Mouse (Mus musculus) NIH3T3 (cell line): ENCODE measurements around the gene Slc6a12.

Experiments
- DNase-seq: peaks from one replicate; pipeline ENCODE4 v3.0.0-alpha.2; 2012; ENCODE audit warnings: low read depth

Slc6a12 gene

DNA sequence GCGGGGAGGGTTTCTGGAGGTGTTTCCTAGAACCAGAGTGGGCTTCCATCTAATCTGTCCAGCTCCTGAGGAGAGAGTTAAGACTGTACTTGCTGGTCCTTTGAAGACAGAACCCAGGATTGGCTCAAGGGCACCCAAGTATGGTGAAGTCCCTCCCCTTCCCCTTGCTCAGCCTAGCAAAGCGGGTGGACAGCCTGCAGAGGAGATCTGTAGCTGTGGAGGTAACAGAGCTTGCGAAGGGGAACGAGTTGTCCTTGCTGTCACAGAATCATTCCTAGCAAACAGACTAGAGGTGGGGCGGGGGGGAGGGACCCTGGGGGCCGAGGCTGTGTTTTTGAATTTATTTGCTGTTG is 871 bp downstream of the Slc6a12 start:
- DNase-seq = no peak

DNA sequence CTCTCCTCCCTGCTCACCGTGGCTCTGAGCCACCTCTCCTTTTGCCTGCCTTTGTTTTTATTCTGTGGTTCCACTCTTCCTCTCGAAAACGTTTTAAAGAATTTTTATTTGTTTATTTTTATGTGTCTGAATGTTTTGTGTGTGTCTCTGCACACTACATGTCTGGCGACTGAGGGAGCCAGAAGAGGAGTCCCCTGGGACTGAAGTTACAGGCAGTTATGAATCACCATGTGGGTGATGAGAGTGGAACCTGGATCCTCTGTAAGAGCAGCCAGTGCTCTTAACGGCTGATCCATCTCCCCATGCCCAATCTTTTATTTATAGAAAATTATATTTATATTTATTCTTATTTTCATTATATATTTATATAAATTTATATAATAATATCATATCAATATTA is 1.5 kb downstream of the Slc6a12 start:
- peak; percentile 12 for DNase-seq

DNA sequence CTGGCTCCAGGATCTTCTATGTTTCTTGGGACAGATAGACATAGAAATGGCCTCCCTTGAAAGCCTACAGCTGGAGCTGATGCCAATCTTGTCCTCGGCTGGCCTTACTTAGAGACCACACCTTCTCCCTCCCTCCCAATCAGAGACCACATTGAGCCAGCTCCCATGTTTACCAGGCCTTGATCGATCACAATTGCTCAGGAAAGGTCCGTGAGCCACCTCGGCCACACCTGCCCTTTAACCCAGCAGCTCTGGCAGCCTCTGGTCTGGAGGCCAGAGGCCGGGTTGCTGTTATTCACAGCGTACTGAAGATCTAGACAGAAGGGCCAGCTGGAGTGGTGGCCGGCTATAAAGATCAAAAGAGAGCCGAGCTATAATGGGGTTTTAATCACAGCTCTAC is 3.6 kb downstream of the Slc6a12 start:
- no peak for DNase-seq

DNA sequence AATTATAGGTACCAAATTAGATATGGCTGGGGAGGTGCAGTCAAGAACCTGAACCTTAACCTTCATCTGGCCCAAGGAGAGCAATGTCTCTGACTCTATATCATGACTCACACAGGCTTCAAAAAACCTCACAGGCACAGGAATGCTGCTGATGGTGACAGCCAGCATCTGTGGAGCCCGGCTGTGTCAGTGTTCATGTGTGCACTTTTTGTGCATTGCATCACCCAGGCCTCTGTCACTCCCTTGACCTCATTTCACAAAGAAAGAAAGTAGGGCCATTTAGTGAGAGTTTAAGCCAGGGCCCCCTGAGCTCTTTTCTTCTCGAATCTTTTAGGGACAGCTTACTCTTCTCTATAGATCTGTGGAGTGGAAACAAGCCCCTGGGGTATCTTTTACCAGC is 9.4 kb downstream of the Slc6a12 start:
- DNase-seq = no peak

DNA sequence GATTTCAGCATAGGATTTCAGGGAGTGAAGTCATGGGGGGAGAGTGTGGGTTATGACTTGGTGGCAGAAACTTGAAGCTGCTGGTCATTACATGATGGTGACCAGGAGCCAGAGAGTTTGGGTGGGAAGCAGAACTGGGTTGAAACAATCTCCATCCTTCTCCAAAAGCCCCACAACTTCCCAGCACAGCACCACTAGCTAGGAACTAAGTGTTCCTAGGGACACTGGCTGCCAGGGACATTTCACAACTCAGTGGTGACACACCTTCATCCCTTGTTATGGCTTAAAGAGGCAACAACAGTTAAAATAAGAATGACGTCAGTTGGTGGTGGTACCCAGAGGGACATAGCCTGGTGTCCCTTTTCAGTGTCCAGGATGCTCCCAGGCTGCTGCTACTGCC is 13.2 kb downstream of the Slc6a12 start:
- DNase-seq = no peak

DNA sequence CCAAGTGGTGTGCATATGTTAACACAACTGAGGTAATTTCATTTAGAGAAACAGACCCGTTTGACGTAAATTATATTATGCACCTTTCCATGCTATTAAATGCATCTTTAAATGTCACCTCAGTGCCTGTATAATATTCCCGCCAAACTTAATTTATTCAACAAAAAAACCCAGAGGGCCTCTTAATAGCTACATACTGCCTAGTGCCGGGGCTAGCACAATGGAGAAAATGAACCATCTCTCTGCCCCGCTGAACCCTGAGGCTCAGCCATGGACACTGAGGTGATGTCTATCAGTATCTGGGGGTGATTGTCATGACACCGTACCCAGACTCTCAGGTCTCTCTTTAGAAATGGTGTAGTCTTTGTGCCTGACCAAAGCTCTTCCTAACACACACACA is 14.4 kb downstream of the Slc6a12 start:
- no peak for DNase-seq

DNA sequence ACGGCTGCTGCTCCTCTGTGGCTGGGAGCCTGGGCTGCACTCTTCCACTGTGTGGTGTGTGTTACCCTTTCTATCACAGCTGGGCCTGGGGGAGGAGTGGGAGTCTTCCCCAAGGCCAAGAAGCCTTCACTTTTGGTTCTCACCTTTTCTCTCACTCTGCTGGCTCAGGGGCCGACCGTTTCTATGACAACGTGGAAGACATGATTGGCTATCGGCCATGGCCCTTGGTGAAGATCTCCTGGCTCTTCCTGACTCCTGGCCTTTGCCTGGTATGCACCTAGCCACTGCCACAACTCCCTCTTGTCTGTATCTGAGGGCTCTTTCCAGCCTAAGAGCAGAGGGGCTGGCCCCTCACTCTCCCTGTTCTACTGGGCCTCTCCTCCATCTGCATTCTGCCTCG is 20.2 kb downstream of the Slc6a12 start:
- DNase-seq = no peak

DNA sequence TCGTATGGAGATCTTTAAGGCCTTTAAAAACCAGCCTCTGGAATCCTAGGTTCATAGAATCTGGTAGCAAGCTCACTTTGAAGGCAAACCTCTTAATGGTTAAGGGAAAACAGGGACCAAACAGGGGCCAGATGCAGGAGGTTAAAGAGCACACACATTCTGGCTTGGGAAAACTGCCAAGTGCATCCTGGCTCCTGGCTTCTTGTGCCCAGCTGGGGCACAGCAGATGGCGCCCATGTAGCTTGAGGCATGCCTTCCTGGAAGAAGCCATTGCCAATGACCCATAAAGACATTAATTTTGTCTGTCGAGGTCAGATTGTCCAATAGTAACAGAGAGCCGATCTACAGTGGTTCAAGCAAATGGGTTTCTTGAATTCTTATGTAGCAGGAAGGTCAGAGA is 21.1 kb downstream of the Slc6a12 start:
- DNase-seq = no peak

DNA sequence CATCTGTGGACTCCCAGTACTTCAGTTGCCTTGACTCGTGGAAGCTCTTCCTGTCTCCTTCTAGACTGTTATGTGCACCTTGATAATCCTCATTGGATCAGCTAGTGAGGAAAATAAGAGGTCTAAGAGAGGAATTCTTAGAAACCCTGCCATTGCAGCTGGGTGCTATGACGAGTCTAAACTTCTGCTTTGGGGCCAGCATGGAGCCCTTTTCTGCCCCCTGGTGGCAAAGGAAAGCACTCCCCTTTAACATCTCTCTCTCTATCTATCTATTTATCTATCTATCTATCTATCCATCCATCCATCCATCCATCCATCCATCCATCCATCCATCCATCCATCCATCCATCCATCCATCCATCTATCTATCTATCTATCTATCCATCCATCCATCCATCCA is 23.7 kb downstream of the Slc6a12 start:
- DNase-seq = peak; percentile 72

DNA sequence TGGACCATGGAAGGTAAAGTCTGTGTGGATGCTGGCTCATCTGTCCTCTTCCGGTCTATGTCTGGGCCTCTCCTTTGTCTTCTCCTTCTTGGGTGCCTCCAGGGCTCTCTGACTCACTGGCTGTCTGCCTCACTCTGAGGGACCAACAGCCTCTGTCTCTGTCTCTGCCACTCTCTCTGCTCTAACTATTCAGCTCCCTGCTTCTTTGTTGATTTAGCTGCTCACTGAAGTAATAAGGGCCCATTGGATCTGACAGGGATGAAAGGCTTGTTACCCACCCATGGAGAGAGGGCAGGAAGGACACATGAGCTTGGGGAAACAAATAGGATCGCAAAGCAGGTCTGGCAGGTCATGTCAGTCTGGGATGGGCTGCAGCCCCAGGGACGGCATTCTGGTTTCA is 24.2 kb downstream of the Slc6a12 start:
- DNase-seq = no peak

DNA sequence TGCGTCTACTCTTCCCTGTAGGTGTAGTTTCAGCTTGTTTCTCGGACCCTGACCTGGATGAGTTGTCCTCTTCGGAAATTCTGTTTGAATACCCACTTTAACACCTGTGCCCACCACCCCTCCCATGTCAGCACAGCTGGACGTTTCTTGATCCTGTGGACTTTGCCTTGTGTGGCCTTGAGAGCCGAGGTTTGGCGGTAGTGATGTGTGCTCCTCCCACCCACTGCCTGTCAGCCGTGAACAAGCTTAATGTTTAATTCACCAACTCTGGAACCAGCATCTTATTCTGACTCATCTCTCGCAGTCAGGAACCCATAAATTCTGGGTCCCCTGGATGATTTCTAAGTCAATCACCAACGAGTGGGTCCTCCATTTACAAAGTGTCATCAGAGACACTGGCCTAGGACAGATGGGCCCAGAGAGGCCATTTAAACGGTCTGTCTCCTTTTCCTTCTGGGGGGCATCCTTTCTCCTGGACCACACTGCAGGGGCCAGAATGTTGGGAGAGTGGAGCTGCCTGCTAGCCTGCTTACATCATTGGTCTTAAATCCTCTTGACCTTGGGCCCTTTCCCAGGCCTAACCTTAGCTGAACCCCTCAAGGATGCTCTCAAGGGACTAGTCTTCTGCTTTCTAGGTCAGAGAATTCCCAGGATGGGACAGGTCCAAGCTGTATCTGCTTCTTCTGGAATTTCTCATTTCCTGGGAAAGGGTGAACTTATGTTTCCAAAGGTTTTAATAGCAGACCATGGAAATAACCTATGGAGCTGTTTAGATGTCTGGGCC is 28.5 kb downstream of the Slc6a12 start:
- no peak for DNase-seq

DNA sequence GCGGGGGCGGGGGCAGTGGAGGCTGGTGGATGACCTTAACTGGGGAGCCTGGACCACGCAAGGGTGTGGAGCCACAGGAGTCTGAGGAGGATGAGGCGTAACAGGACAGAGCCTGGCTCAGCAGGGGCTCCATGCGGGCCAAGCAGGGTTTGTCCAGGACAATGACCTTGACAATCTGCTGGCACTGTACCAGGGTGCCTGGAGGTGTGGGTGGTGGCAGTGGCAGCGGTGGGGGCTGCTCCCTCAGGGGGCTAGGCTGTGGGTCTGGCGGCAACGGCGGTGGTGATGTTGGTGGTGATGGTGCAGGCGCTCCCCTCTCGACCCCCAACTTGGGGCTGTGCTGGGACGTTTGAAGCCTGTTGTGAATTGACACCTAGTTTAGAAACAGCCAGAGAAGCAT is 33.3 kb downstream of the Slc6a12 start:
- DNase-seq = no peak

DNA sequence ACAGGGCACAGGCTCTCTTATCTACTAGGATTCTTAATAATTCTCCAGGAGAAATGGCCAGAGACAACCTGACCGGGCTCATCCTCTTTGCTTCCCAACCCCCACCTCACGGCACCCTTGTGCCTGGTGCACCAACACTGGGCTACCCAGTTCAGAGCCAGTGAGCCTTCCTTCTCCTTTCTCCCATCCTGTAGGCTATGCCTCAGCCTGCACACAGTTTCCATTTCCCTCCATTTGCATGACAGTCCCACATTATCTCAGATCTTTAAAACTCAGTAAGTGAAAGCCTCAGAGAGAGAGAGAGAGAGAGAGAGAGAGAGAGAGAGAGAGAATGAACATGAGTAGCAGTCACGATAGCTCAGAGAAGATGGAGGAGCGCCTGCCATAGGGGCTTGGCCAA is 35.4 kb downstream of the Slc6a12 start:
- no peak for DNase-seq

DNA sequence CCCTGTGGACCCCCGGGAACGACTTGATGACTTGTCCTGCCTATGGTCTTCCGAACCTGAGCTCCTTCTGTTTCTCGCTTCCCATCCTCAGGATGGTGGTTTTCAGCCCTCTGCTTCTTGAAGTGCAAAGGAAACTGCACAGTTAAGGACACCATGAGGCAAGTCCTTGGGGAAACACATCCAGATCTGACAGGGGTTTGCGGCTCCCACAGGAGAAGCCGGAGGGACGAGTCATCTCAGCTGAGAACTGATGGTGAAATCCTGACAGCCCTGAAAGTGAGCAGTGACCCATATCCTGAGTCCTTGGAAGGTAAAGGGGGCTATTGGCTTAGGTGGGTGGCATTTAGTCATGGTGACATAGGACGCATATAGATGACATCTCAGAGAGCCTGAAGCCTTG is 37.7 kb downstream of the Slc6a12 start:
- no peak for DNase-seq

DNA sequence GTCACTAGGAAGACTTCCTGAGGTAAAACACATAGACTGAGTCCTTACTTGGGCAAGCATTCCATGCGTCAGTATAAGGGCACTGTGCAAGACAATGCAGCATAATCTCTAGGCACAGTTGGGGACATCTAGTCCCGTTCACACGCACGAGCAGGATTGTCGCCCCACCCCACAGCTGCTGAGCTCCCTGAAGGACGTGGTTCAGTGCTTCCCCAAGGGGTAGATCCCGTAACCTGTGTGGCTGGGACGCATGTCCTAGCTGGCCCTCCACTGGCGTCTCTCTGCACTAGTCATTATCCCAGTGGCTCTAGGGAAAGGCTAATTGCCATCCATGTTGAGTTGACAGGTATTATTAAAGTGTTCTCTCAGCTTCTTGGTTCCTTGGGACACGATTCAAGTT is 39.2 kb downstream of the Slc6a12 start:
- no peak for DNase-seq

DNA sequence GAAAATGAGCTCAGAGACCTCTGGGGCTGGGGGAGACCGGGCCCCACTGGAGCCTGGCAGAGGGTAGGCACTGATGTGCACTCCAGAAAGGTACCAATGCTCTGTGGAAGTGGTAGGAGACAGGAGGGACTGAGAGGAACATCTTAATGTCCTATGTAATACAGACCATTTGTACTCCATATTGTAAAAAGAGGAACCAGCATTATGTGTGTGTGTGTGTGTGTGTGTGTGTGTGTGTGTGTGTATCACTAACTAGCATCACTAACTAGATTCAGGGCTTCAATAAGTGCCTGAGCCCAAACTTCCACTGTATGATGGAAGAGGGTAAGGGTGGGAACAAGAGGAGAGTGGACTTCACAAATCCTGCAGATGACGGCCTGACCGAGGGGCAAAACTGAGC is 42.5 kb downstream of the Slc6a12 start:
- no peak for DNase-seq

DNA sequence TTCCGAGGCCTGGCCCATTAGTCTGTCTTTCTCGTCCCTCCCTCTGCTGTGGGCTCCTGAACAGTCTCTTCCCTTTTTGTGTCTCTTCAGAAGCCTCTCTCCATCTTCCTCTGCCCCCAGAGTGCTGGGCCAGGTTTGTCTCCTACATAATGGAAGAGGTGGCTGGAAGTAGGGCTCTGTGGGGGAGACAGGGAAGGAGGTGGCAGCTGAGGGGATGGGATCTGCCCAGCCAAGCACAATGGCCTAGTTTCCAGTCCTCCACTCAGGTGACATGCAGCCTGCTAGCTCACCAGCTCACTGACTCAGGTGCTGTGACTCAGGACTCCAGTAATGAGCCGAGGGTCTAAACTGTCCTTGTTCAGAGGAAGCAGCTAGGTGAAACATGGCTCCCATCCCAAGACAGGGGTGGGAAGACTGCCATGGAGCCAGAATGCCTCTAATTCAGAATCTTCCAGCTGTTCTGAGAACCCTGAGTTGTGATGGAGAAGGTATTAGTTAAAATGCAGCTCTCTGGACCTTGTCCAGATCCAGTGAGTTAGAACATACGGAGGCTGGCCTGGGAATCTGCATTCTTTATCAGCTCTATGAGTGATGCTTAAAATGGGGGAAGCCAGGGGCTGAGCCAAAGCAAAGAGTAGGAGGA is 49.9 kb downstream of the Slc6a12 start:
- no peak for DNase-seq

DNA sequence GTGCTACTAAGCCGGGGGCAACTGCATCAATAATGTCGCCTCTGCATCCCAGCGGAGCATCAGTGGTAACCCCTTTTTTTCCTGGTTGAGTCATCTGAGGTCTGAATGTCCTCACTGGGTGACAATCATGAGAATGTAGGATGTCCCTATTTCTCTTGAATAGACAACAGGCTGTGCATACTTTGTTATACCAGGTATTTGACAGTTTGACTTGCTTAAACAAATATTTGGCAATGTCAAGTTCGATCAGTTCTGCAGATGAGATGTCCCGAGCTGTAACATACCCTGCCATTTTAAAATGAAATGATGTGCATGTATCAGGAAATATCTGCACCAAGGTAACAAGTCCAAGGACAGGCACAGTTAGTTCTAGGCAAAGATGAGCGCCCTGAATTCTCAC is 58.3 kb downstream of the Slc6a12 start:
- no peak for DNase-seq

DNA sequence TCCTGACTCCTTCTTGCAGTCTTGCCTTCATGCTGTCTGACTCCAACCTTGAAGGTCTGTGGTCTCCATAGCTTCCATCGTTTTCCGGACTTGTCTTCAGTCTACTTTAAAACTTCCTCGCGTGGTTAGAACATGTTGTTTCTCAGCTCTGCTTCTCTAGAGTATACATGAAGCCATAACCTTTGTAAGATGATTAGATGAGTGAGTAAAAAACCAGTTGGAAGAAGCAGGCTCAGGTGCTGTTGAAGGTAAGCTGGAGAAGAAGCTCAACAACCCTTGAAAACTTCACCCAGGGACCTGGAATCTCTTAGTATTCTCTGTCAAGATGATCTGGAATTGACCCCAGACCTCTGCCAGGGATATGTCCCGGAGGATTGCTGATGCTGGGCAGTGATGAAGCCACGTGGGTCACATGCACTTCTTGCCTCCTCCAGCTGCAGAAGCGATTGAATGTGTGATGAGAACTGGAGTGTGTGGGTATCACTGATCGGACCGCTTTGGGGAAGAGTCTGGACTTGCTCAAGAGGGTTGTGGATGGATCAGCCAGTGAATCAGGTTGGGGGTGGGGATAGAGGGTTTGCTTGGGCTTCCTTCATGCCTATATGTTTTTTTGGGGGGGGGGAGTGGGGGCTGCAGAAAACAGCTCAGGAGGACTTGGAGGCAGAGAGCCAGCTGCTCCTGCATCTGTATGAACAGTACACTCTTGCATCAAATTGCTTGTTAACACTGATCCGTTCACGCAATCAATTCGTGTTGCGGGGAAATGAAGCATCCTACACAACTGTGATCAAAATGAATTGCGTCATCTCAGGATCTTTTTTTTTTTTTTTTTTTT is 59.2 kb downstream of the Slc6a12 start:
- no peak for DNase-seq

DNA sequence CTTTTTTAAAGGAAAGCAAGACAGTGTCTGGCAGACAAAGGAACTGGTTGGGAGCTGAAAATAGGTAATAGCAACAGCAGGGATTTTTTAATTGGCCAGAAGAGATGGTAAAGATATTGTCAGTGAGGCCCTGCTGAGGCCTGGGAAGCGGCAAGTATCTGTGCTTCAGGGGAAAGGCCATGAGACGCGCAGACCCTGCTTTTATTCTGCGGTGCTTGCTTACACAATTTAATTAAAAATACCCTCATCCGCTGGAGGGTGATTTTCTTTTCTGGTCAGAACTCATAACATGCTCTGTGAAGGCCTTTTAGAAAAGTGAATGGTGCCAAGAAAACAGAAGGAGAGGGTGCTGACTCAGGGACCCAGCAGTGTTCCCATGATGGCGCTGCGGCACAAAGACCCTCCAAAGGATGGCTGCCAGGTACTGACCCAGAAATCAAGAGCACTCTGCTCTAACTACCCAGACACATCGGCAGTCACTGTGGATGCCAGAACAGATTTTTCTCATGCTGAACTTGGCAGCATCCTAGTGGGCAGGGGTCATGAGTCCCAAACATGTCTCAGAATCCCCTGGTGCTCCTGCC is 59.9 kb downstream of the Slc6a12 start:
- no peak for DNase-seq

DNA sequence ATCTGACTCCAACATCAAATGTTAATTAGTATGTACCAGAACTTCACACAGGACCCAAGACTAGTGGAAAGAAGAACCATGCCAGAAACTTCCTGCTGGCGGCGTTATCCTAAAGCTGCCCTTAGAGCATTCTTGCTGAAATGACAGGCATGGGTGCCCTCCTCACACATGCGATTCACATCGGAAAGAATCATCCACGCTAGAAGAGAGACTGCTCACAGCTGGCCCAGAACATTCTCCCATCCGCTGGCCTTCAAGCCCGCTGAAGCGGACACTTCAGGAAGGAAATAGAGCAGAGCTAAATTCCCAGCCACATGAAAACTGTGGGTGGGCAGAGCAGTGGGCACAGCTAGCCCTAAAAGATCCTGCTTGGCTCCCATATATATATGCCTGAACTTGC is 62.4 kb downstream of the Slc6a12 start:
- no peak for DNase-seq

DNA sequence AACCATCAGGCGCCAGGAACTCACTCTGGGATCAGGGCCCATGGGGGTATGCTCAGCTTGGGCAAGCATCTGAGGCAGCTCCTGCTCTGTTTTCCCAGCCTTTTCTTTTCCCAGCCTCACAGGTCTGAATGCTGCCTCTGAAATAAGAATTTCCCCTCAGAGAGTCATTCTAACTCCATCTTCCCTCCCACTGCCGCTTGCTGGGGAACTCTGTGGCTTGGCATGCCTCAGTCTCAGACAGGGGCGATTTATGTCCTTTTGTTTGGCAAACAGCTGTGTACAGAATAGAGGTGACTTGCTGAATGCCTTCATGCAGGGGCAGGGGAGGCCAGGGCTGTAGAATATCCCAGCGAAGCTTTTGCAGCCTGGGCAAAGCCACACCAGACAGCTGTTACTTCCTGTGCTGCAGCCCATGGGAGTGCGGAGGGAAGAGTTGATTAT is 64.7 kb downstream of the Slc6a12 start:
- no peak for DNase-seq
